In genomic region chr7:101684671-101685070, GRCm38 (mm10) we compare ENCODE assay signal across 21 mouse cellular contexts. TPM values are rescaled to one million over a fixed set of nuclear protein-coding genes. Genes with fewer than 3 reads are reported as not detected.
DNase-seq lines count a peak whose midpoint lies in the region; ATAC-seq and TF ChIP-seq lines count a peak whose summit lies in the region.
"Had no signal": no experiment of that assay in that cellular context is flagged by ENCODE, and none has a peak within 500 bp of the region (broad histone marks: within the 10 kb centered on the region; RNA-seq: fewer than 3 reads in every experiment).

No protein-coding gene starts in this region.

- no peak overlapping the region for H3K9ac ChIP-seq in hindbrain, embryonic 16.5 days (ENCODE audit: low read depth, low read length)
- H3K9ac ChIP-seq in midbrain, embryonic 12.5 days (replicated peaks) = no peak overlapping the region
- H3K9ac ChIP-seq in midbrain, embryonic 16.5 days (ENCODE audit: low read depth, low read length) = no peak overlapping the region
- no peak overlapping the region for H3K9ac ChIP-seq in ES-E14 (ENCODE audit: insufficient read depth, low read depth, low read length, poor library complexity, severe bottlenecking)
- H3K9ac ChIP-seq in stomach, postnatal 0 days (ENCODE audit: low read length) = no peak overlapping the region
- no peak overlapping the region for H3K9ac ChIP-seq in lung, postnatal 0 days (replicated peaks; ENCODE audit: low read depth)
- H3K9ac ChIP-seq: embryonic facial prominence, embryonic 12.5 days; forebrain, embryonic 12.5 days; forebrain, postnatal 0 days; heart, embryonic 13.5 days had no signal

- peaks cover 24% of the 10 kb centered on the region for H3K36me3 ChIP-seq in hindbrain, embryonic 10.5 days
- H3K36me3 ChIP-seq in hindbrain, embryonic 16.5 days (ENCODE audit: control insufficient read depth, insufficient read depth, low read length) = peaks cover 6% of the 10 kb centered on the region; the same call in 1 of the 2 replicates
- H3K36me3 ChIP-seq in midbrain, embryonic 12.5 days = 0 out of 2 replicates have a peak, but pooled peaks cover 9% of the 10 kb centered on the region
- H3K36me3 ChIP-seq in midbrain, embryonic 16.5 days (ENCODE audit: control insufficient read depth, insufficient read depth, low read length) = peaks cover 6% of the 10 kb centered on the region; the same call in 1 of the 2 replicates
- H3K36me3 ChIP-seq in ES-E14 (ENCODE audit: control insufficient read depth, insufficient read depth, low read length, poor library complexity, severe bottlenecking) = peaks cover 2% of the 10 kb centered on the region; the same call in 1 of the 2 replicates
- H3K36me3 ChIP-seq in stomach, postnatal 0 days (ENCODE audit: control insufficient read depth, insufficient read depth, low read length) = no peaks in the 10 kb centered on the region
- H3K36me3 ChIP-seq in lung, postnatal 0 days (ENCODE audit: insufficient read depth, low read length) = no peaks in the 10 kb centered on the region

- ATAC-seq in hindbrain, embryonic 16.5 days = no peak
- ATAC-seq in midbrain, embryonic 12.5 days (ENCODE audit: low FRiP score, low read depth) = no peak
- ATAC-seq in midbrain, embryonic 16.5 days = no peak
- ATAC-seq in stomach, postnatal 0 days (ENCODE audit: low FRiP score, low TSS enrichment) = 0 out of 2 replicates have a peak, but pooled peaks have one; percentile 38
- ATAC-seq in lung, postnatal 0 days = no peak
- ATAC-seq: forebrain, postnatal 0 days had no signal

- no peak for DNase-seq in hindbrain, embryonic 10.5 days (ENCODE audit: low spot score)
- no peak for DNase-seq in ES-E14 (ENCODE audit: low read depth, low spot score)
- no peak for DNase-seq in stomach, postnatal 0 days (ENCODE audit: low spot score)
- no peak for DNase-seq in lung, postnatal 0 days (ENCODE audit: low spot score)
- DNase-seq: adrenal gland, adult 2 months; cerebellum, adult 11 months; cerebellum, adult 9-10 months; cerebellum, postnatal 25 days; forebrain, postnatal 0 days; gastrocnemius, postnatal 14 days; heart, adult 2 months; heart, postnatal 36 days had no signal

- no peak overlapping the region for H3K4me3 ChIP-seq in hindbrain, embryonic 10.5 days
- no peak overlapping the region for H3K4me3 ChIP-seq in hindbrain, embryonic 16.5 days (ENCODE audit: low read length)
- H3K4me3 ChIP-seq in midbrain, embryonic 12.5 days = no peak overlapping the region
- no peak overlapping the region for H3K4me3 ChIP-seq in midbrain, embryonic 16.5 days (ENCODE audit: low read depth, low read length)
- no peak overlapping the region for H3K4me3 ChIP-seq in ES-E14 (ENCODE audit: insufficient read depth in 1 of 2, low read depth in 1 of 2, low read length in 2 of 2, poor library complexity in 1 of 2, severe bottlenecking in 1 of 2)
- H3K4me3 ChIP-seq in stomach, postnatal 0 days (ENCODE audit: low read depth, low read length) = no peak overlapping the region
- no peak overlapping the region for H3K4me3 ChIP-seq in lung, postnatal 0 days (ENCODE audit: low read depth, low read length)
- H3K4me3 ChIP-seq: embryonic facial prominence, embryonic 12.5 days; forebrain, embryonic 12.5 days; heart, adult 2 months; heart, embryonic 13.5 days; hindbrain, embryonic 12.5 days had no signal

- no peak overlapping the region for H3K4me2 ChIP-seq in hindbrain, embryonic 16.5 days (ENCODE audit: low read length)
- H3K4me2 ChIP-seq in midbrain, embryonic 12.5 days (replicated peaks) = 0 out of 2 replicates have a peak overlapping the region, but pooled peaks have one; percentile 23
- H3K4me2 ChIP-seq in midbrain, embryonic 16.5 days (ENCODE audit: low read length) = no peak overlapping the region
- H3K4me2 ChIP-seq in stomach, postnatal 0 days (replicated peaks; ENCODE audit: low read depth) = no peak overlapping the region
- no peak overlapping the region for H3K4me2 ChIP-seq in lung, postnatal 0 days (replicated peaks; ENCODE audit: low read depth, low read length)
- H3K4me2 ChIP-seq: embryonic facial prominence, embryonic 12.5 days; forebrain, embryonic 12.5 days; heart, embryonic 13.5 days; hindbrain, embryonic 12.5 days had no signal

- no peaks in the 10 kb centered on the region for H3K9me3 ChIP-seq in hindbrain, embryonic 10.5 days
- H3K9me3 ChIP-seq in hindbrain, embryonic 16.5 days (ENCODE audit: control insufficient read depth, low read length) = no peaks in the 10 kb centered on the region
- H3K9me3 ChIP-seq in midbrain, embryonic 12.5 days = no peaks in the 10 kb centered on the region
- H3K9me3 ChIP-seq in midbrain, embryonic 16.5 days (replicated peaks; ENCODE audit: control insufficient read depth, low read length, poor library complexity, severe bottlenecking) = no peaks in the 10 kb centered on the region
- H3K9me3 ChIP-seq in ES-E14 (ENCODE audit: control insufficient read depth, insufficient read depth, low read depth, low read length) = no peaks in the 10 kb centered on the region
- H3K9me3 ChIP-seq in stomach, postnatal 0 days (ENCODE audit: control insufficient read depth, low read length) = no peaks in the 10 kb centered on the region
- H3K9me3 ChIP-seq in lung, postnatal 0 days (ENCODE audit: low read length) = no peaks in the 10 kb centered on the region
- H3K9me3 ChIP-seq: embryonic facial prominence, embryonic 12.5 days; forebrain, embryonic 12.5 days; heart, embryonic 13.5 days; hindbrain, embryonic 12.5 days had no signal

- 0 out of 2 replicates have a peak overlapping the region, but pooled peaks have one; percentile 36 for H3K27ac ChIP-seq in hindbrain, embryonic 10.5 days
- H3K27ac ChIP-seq in hindbrain, embryonic 16.5 days (ENCODE audit: low read depth, low read length) = no peak overlapping the region
- H3K27ac ChIP-seq in midbrain, embryonic 12.5 days (replicated peaks) = no peak overlapping the region
- H3K27ac ChIP-seq in midbrain, embryonic 16.5 days (ENCODE audit: low read length) = no peak overlapping the region
- H3K27ac ChIP-seq in ES-E14 (ENCODE audit: insufficient read depth, low read depth, low read length, poor library complexity, severe bottlenecking) = 0 out of 2 replicates have a peak overlapping the region, but pooled peaks have one; percentile 1
- no peak overlapping the region for H3K27ac ChIP-seq in stomach, postnatal 0 days (replicated peaks)
- H3K27ac ChIP-seq in lung, postnatal 0 days (ENCODE audit: low read length) = no peak overlapping the region
- H3K27ac ChIP-seq: embryonic facial prominence, embryonic 12.5 days; heart, adult 2 months; heart, embryonic 13.5 days; hindbrain, embryonic 12.5 days; hindbrain, postnatal 0 days had no signal

- peaks cover 44% of the 10 kb centered on the region for H3K4me1 ChIP-seq in hindbrain, embryonic 10.5 days (replicated peaks)
- no peaks in the 10 kb centered on the region for H3K4me1 ChIP-seq in hindbrain, embryonic 16.5 days (ENCODE audit: control insufficient read depth, insufficient read depth, low read depth, low read length)
- H3K4me1 ChIP-seq in midbrain, embryonic 12.5 days = peaks cover 27% of the 10 kb centered on the region
- peaks cover 11% of the 10 kb centered on the region for H3K4me1 ChIP-seq in midbrain, embryonic 16.5 days (ENCODE audit: control insufficient read depth, insufficient read depth, low read length)
- H3K4me1 ChIP-seq in ES-E14 (ENCODE audit: control insufficient read depth in 2 of 2, insufficient read depth in 2 of 2, low read length in 2 of 2, poor library complexity in 1 of 2) = peaks cover 6 to 26% of the 10 kb centered on the region in 2 experiments
- no peaks in the 10 kb centered on the region for H3K4me1 ChIP-seq in stomach, postnatal 0 days (replicated peaks; ENCODE audit: control insufficient read depth, insufficient read depth)
- no peaks in the 10 kb centered on the region for H3K4me1 ChIP-seq in lung, postnatal 0 days (ENCODE audit: insufficient read depth, low read depth, low read length)

- H3K27me3 ChIP-seq in hindbrain, embryonic 10.5 days (ENCODE audit: insufficient read depth, poor library complexity, severe bottlenecking) = no peaks in the 10 kb centered on the region; the same call in 1 of the 2 replicates
- H3K27me3 ChIP-seq in hindbrain, embryonic 16.5 days (replicated peaks; ENCODE audit: control insufficient read depth, insufficient read depth, low read length) = no peaks in the 10 kb centered on the region
- 0 out of 2 replicates have a peak, but pooled peaks cover 5% of the 10 kb centered on the region for H3K27me3 ChIP-seq in midbrain, embryonic 12.5 days
- H3K27me3 ChIP-seq in midbrain, embryonic 16.5 days (ENCODE audit: control insufficient read depth, insufficient read depth, low read depth, low read length) = no peaks in the 10 kb centered on the region
- H3K27me3 ChIP-seq in stomach, postnatal 0 days (ENCODE audit: control insufficient read depth, insufficient read depth, low read length) = no peaks in the 10 kb centered on the region
- no peaks in the 10 kb centered on the region for H3K27me3 ChIP-seq in lung, postnatal 0 days (replicated peaks; ENCODE audit: insufficient read depth, low read length)
- H3K27me3 ChIP-seq: CH12.LX; embryonic facial prominence, embryonic 12.5 days; forebrain, embryonic 12.5 days; heart, embryonic 13.5 days; hindbrain, embryonic 12.5 days had no signal

- no peak for TF ChIP-seq EP300 in stomach, postnatal 0 days (optimal IDR thresholded peaks at IDR 0.05)
- TF ChIP-seq EP300 in lung, postnatal 0 days (IDR thresholded peaks at IDR 0.05) = no peak

- 34% methylated on average over 3 of the region's 3 CpGs for WGBS in hindbrain, embryonic 10.5 days
- WGBS in hindbrain, embryonic 16.5 days = 31% methylated on average over 3 of the region's 3 CpGs
- 27% methylated on average over 3 of the region's 3 CpGs for WGBS in midbrain, embryonic 12.5 days
- 29% methylated on average over 3 of the region's 3 CpGs for WGBS in midbrain, embryonic 16.5 days
- WGBS in stomach, postnatal 0 days = 56% methylated on average over 3 of the region's 3 CpGs
- WGBS in lung, postnatal 0 days = 61% methylated on average over 3 of the region's 3 CpGs

- in situ Hi-C loops in ES-E14 (cut with MboI; ENCODE audit: low sequenced_read_pairs in 2 of 2, unreplicated experiment in 2 of 2) = no loop called here

- no peak for TF ChIP-seq CTCF in stomach, postnatal 0 days (IDR thresholded peaks at IDR 0.05; ENCODE audit: low read depth)
- TF ChIP-seq CTCF in lung, postnatal 0 days (IDR thresholded peaks at IDR 0.05) = no peak

TF ChIP-seq in ES-E14, 5 proteins besides CTCF, POLR2A, EP300 and RAD21 (continues in another document):
- TF ChIP-seq HCFC1 (IDR thresholded peaks at IDR 0.05; ENCODE audit: borderline replicate concordance, insufficient read depth, low read length) = no peak
- TF ChIP-seq ZC3H11A (IDR thresholded peaks at IDR 0.05; ENCODE audit: borderline replicate concordance, low read depth, low read length) = no peak

RNA-seq across cellular contexts. Expression of gene Clpb, which starts 21.2 kb away (rescaled TPM):
- 45.0 and 54.9 TPM in 2 replicates for polyA plus RNA-seq in hindbrain, embryonic 10.5 days (2016; fragmentation: Nextera tagmentation; extraction: Ambion mirVana)
- 47.3 and 47.6 TPM in 2 replicates for polyA plus RNA-seq in hindbrain, embryonic 16.5 days (2015; fragmentation: Nextera tagmentation; extraction: Ambion mirVana)
- 42.3 and 42.4 TPM in 2 replicates for polyA plus RNA-seq in midbrain, embryonic 12.5 days (2016; fragmentation: Nextera tagmentation; extraction: Ambion mirVana)
- 43.0 and 46.5 TPM in 2 replicates for polyA plus RNA-seq in midbrain, embryonic 16.5 days (2015; fragmentation: Nextera tagmentation; extraction: Ambion mirVana)
- 197 and 338 TPM in 2 replicates for total RNA-seq in ES-E14 (2012; rRNA removed)
- polyA plus RNA-seq in stomach, postnatal 0 days (2015; fragmentation: Nextera tagmentation; extraction: Ambion mirVana) = 38.6 and 40.2 TPM in 2 replicates
- 21.1 and 23.4 TPM in 2 replicates for polyA plus RNA-seq in lung, postnatal 0 days (2015; fragmentation: Nextera tagmentation; extraction: Ambion mirVana)

Comparison
In these comparisons a context has a peak if more than half of its experiments do, and no peak if none do; other contexts are left out.
1. H3K27ac ChIP-seq: peak in hindbrain, embryonic 10.5 days (single experiment) and ES-E14 (single experiment); none in hindbrain, embryonic 16.5 days (single experiment), midbrain, embryonic 12.5 days (single experiment), midbrain, embryonic 16.5 days (single experiment), stomach, postnatal 0 days (single experiment) and lung, postnatal 0 days (single experiment).